Mouse (Mus musculus) megakaryocyte, embryonic 14.5 days (primary cell): ENCODE measurements at regions not wholly inside any gene's neighbourhood (a gene's known extent, or its start where the extent isn't known, plus 50 kb on each side); places are given as distances from the start of the nearest gene placed in this dataset.

ENCODE experiments used
- H3K27me3 ChIP-seq: replicated peaks from 2 replicates; pipeline ENCODE3; 2012; ENCODE audit warnings: inconsistent platforms
- H3K36me3 ChIP-seq: replicated peaks from 2 replicates; pipeline ENCODE3; 2012; ENCODE audit warnings: low read length, inconsistent platforms, mixed read lengths
- H3K4me1 ChIP-seq: 2 replicates; pipeline ENCODE4 v1.6.1; 2012; ENCODE audit warnings: inconsistent platforms
- H3K4me3 ChIP-seq: replicated peaks from 2 replicates; pipeline ENCODE3; 2012; ENCODE audit warnings: moderate library complexity, mild to moderate bottlenecking, inconsistent platforms
- H3K9me3 ChIP-seq: 2 replicates; pipeline ENCODE4 v1.6.1; 2012; ENCODE audit warnings: inconsistent platforms
- FLI1 ChIP-seq: IDR thresholded peaks from 2 replicates; pipeline ENCODE4 v1.6.1; 2012; ENCODE audit warnings: low read length, inconsistent platforms, mixed read lengths
- GATA1 ChIP-seq: IDR thresholded peaks from 3 replicates; pipeline ENCODE4 v1.6.1; 2012; ENCODE audit warnings: mixed read lengths, low read length, inconsistent platforms, borderline replicate concordance

DNA sequence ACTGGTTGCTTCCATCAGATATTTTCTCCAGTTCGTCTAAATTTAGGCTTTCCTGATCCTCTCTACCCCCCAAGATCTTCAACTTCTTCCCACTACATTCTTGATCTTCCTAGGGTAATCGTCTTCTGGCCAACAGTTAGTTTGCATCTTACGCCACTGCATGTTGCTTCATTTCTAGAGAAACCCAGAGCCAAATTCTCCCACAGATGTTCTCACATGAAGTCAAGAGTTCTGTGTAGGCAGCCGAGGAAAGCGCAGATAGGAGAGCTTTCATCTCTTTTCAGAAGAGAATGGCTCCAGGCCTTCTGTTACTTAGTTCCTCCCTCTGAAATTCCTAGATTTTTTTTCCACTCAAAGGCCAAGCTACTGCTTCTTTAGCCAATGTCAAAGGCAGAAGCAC, 179.9 kb downstream of the Fgf10 start:
- Histone ChIP-seq H3K27me3 (no peaks in the 10 kb centered on the region), H3K9me3 (peaks cover 5% of the 10 kb centered on the region), H3K4me1 (no peaks in the 10 kb centered on the region), H3K4me3 (no peak overlapping the region), H3K36me3 (no peaks in the 10 kb centered on the region)
- TF ChIP-seq FLI1 = no peak
- no peak for TF ChIP-seq GATA1

DNA sequence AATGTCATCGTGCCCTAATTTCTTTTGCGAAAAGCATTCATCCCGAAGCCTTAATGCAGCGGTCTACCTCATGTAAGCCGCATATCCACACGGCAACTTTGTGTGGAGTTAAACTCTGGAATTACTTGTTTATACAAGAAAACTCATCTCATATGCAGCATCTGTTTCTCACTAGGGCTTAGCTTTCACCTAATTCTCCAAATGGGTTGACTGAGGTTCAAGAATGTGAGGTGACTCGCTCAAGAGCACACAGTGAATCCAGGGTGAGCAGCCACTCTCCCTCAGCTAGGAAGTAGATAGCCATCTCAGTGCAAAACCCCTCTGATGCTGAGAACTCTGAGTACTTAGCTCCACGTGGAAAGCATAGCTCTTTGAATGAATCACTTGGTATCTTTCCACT, 181.1 kb downstream of the Fgf10 start:
- H3K27me3 ChIP-seq = no peaks in the 10 kb centered on the region
- no peaks in the 10 kb centered on the region for H3K36me3 ChIP-seq
- no peaks in the 10 kb centered on the region for H3K9me3 ChIP-seq
- H3K4me1 ChIP-seq = no peaks in the 10 kb centered on the region
- TF ChIP-seq FLI1 (no peak), GATA1 (no peak)
- no peak overlapping the region for H3K4me3 ChIP-seq

DNA sequence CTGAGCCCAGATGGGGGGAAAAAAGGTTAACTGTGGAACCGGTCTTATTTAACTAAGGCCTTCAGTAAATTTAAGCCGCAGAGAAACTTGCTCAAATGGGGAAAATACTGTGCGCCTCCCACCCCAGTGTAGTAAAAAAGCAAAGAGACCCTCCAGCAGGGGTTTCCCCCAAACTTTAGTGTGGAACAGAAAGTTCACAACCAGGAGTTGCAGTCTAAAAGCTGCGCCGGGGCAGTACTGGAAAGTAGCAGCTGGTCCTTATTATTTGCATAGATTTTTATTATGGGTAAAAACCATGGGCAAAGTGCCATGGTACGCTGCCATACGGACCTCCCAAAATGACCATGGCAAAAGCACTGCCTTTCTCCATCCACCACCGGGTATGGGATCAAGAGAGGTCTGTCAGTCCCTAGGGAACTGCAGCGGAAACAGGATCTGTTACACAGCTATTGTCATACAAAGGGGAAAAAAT, 216.8 kb downstream of the Fgf10 start:
- Histone ChIP-seq H3K36me3 (no peaks in the 10 kb centered on the region), H3K4me3 (no peak overlapping the region), H3K4me1 (no peaks in the 10 kb centered on the region), H3K27me3 (no peaks in the 10 kb centered on the region), H3K9me3 (peaks cover 3% of the 10 kb centered on the region)
- no peak for TF ChIP-seq GATA1
- no peak for TF ChIP-seq FLI1

DNA sequence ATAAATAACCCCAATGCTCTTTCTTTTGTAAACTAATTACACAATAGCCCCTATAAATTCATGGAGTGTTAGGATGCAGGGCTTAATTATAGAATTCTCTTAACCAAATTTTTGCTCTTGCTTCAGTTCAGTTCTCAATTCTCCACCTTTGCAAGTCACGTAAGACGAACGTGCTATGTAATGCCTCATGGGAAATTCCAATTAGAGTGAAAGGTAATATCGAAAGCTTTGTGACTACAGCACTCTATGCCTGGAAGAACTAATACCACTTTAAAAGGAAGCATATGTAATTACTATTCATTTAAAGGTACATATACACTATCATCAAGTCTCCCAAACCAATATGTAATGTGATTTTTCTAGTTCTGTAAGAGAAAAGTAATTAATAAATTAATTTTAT, 225.5 kb downstream of the Fgf10 start:
- Histone ChIP-seq H3K27me3 (no peaks in the 10 kb centered on the region), H3K9me3 (no peaks in the 10 kb centered on the region), H3K4me3 (no peak overlapping the region), H3K4me1 (no peaks in the 10 kb centered on the region), H3K36me3 (no peaks in the 10 kb centered on the region)
- TF ChIP-seq GATA1 (no peak), FLI1 (no peak)

DNA sequence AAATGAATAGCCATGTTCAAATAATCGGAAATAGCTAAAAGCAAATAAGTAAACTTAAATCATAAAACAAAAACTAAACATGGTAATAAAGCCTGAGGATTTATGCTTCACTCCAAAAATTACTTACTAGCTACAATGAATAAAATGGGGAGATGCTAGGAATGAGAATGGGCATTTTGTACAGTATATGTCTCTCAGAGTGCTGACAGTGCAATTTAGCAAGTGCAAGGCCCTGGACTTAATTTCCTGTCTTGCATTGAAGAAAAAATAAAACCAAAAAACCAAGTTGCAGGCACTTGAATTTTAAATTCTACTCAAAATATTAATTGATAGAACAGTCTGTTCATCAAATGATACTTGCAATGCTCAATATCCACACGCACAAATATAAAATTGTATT, 232.4 kb downstream of the Fgf10 start:
- H3K4me1 ChIP-seq = no peaks in the 10 kb centered on the region
- no peaks in the 10 kb centered on the region for H3K27me3 ChIP-seq
- no peaks in the 10 kb centered on the region for H3K9me3 ChIP-seq
- H3K4me3 ChIP-seq = no peak overlapping the region
- H3K36me3 ChIP-seq = no peaks in the 10 kb centered on the region
- TF ChIP-seq GATA1 = no peak
- no peak for TF ChIP-seq FLI1

DNA sequence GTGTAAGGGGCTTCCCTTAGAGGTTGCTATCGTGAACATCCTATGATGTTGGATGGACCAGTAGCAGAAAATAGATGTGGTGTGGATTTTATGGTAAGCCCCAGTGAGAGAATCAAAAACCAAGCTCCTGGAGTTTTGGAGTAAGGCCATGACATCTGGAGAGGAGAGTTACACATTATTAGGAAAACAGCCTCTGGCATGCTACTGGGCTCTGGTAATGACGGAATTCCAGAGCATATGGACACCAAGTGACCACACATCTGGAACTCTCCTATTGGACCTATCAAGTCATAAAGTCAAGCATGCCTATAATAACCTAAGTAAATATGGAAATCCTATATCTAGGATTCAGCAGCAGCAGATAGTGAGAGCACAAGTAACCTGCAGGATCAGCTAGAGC, 240.8 kb downstream of the Fgf10 start:
- Histone ChIP-seq H3K4me3 (no peak overlapping the region), H3K9me3 (no peaks in the 10 kb centered on the region), H3K4me1 (no peaks in the 10 kb centered on the region), H3K36me3 (no peaks in the 10 kb centered on the region), H3K27me3 (no peaks in the 10 kb centered on the region)
- TF ChIP-seq GATA1 (no peak), FLI1 (no peak)

DNA sequence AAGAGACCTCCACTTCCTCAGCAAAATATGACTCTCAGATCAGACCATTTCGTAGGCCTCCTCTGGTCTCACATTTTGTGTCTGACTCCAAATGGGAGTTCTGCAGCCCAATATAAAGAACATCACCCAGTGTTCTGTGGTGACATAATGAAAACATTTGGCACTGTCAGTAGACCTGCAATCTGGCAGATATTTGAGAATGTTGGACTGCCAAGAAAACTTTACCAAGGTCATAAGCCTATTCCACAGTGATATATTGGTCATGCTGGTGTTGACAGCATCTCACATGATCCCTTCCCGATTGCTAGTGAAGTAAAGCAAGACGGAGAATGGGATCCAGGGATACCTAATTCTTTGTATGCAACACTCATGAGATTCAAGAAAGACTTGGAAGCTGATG, 271.2 kb downstream of the Fgf10 start:
- TF ChIP-seq FLI1 (no peak), GATA1 (no peak)
- Histone ChIP-seq H3K9me3 (peaks cover 3% of the 10 kb centered on the region), H3K4me1 (no peaks in the 10 kb centered on the region), H3K4me3 (no peak overlapping the region), H3K27me3 (no peaks in the 10 kb centered on the region), H3K36me3 (no peaks in the 10 kb centered on the region)

DNA sequence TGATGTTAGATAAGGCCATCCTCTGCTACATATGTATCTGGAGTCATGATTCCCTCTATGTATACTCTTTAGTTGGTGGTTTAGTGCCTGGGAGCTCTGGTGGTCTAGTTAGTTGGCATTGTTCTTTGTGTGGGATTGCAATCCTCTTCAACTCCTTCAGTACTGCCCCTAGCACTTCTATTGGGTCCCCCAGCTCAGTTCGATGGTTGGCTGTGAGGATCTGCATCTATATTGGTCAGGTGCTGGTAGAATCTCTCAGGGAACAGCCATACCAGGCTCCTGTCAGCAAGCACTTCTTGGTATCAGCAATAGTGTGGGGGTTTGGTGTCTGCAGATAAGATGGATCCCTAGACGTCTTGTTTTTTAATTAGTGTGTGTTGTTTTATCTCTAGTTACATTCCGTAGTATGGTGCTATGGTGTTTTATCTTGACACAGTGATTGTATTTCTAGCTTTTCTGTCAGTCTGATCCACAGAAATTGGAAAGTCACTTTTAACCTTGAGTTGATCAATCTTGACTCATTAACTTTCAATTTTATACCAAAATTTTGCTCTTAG, 296.6 kb downstream of the Fgf10 start:
- Histone ChIP-seq H3K4me1 (no peaks in the 10 kb centered on the region), H3K36me3 (no peaks in the 10 kb centered on the region), H3K27me3 (no peaks in the 10 kb centered on the region), H3K9me3 (no peaks in the 10 kb centered on the region), H3K4me3 (peak overlapping the region; percentile 46)
- no peak for TF ChIP-seq GATA1
- no peak for TF ChIP-seq FLI1

DNA sequence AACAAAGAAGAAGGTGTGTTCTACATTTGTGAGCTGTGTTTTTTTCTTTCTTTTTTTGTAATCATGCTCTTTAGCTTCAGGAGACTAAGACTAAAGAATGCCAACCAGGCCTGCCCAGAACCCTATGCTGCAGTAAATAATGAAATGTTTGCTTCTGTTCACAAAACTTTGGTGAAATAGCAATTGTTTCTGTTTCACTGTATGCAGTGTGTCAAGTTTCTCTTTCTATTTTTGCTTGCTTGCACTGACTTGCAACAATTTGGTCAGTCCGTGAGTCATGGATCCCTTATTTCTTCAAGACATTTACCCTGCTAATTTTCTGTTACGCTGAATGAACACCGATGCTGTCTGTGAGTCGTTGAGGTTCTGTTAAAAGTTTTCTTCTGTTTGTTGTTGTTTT, 298.1 kb downstream of the Fgf10 start:
- no peaks in the 10 kb centered on the region for H3K36me3 ChIP-seq
- TF ChIP-seq GATA1 (no peak), FLI1 (no peak)
- no peak overlapping the region for H3K4me3 ChIP-seq
- H3K4me1 ChIP-seq = no peaks in the 10 kb centered on the region
- H3K9me3 ChIP-seq = no peaks in the 10 kb centered on the region
- H3K27me3 ChIP-seq = no peaks in the 10 kb centered on the region

DNA sequence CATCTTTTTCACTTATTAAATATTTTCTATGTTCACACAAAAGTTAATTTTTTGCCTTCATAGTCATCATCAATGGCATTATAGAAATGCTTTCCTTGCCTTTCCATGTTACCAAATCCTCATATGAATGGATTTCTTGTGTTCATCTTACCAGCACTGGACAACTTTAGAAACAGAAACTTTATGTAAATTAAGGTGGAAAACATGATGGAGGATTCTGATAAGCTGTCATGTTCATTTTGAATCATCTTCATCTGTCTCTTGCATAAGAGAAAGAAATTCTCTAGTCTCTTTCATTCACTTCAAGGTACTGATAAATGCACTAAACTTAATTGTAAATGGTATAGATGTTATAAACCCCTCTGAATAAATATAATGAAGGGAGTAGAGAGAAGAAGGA, 305.4 kb downstream of the Fgf10 start:
- H3K27me3 ChIP-seq = no peaks in the 10 kb centered on the region
- H3K36me3 ChIP-seq = no peaks in the 10 kb centered on the region
- no peaks in the 10 kb centered on the region for H3K9me3 ChIP-seq
- H3K4me1 ChIP-seq = no peaks in the 10 kb centered on the region
- H3K4me3 ChIP-seq = no peak overlapping the region
- no peak for TF ChIP-seq GATA1
- no peak for TF ChIP-seq FLI1

DNA sequence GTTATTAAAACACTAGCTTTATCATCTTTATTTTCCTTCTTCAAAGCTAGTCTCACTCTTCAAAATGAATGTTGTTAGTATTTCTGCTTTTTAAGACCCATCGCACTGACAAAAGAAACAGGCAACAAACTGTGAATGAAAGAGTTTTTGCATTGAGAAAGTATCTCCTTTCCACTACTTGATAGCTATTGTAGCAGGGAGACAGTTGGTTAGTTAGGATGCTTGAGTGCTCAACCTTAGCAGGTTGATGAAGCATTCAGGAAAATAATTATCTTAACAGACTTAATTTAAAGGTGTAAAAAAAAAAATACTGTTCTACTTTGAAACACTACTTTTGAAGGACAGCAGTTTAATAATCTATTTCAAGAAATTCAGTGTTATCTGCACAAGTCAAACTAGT, 305.9 kb downstream of the Fgf10 start:
- Histone ChIP-seq H3K27me3 (no peaks in the 10 kb centered on the region), H3K4me1 (no peaks in the 10 kb centered on the region), H3K9me3 (no peaks in the 10 kb centered on the region), H3K4me3 (no peak overlapping the region), H3K36me3 (no peaks in the 10 kb centered on the region)
- TF ChIP-seq FLI1 = no peak
- no peak for TF ChIP-seq GATA1
